Mouse (Mus musculus): ENCODE data around the gene Gse1.

The Gse1 gene

DNA sequence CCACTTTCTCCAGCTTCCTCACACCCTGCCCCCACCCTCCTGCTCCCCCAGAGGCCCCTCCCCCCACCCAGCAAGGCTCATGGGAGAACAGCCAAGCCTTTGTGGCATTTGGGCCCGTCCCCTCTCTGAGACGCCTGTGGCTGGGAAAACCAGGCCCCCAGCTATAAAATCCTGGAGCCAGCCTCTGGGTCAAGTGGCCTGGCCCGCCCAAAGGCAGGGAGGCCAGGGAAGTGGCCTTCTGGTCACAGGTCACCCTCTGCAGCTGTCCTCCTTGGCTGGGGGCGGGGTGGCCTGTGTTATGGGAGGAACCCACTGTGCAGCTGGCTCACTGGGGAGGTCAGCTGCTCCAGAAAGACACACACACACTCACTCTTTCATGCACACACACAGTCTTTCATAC lies 37.2 kb downstream of the Gse1 start:
- intact Hi-C loops (cut with DNase I), result loop anchor here (5.0 kb wide), 1 partner anchor 33 kb away; no protein-coding TSS in a partner anchor

DNA sequence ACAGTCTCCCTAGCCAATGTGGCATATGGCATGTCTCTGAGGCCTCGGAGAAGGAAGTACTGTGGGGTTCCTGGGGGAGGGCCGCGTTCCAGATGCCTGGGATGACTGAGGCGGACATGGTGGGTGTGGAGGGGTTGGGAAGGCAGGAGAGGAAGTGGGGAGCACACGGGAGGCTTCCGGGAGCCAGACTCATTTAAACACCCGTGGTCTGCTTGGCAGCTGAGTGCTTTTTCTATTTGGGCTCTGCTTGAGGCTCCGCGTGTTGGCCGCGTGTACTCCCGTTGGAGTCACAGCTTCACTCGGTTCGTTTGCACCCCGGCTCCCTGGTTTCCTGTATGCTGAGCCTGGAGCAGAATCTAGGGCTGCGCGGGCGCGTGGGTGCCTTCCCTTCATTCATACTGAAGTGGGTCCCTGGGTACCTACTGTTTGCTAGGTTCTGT lies 40.3 kb downstream of the Gse1 start:
- intact Hi-C loops (cut with DNase I), result loop anchor here (5.0 kb wide), 1 partner anchor 36 kb away; no protein-coding TSS in a partner anchor

DNA sequence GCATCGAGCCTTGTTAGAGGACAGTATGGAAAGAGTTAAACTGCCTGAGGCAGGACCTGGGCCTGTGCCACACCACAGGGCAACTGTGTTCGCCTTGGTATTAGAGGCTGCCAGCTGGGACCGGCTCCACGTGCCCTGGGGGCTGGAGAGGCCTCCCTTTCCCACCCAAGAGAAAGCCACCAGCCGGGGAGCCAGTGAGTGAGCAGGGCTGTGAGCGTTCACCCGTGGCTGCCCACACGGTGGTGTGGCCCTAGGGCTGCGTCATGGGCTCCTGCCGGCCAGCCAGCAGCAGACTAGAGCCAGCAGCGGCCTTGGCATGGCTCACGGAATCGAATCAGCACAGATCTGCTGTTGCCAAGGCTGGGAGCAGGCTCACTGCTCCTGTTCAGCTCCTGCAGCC lies 42.2 kb downstream of the Gse1 start:
- intact Hi-C loops (cut with DNase I), result no loop called here

DNA sequence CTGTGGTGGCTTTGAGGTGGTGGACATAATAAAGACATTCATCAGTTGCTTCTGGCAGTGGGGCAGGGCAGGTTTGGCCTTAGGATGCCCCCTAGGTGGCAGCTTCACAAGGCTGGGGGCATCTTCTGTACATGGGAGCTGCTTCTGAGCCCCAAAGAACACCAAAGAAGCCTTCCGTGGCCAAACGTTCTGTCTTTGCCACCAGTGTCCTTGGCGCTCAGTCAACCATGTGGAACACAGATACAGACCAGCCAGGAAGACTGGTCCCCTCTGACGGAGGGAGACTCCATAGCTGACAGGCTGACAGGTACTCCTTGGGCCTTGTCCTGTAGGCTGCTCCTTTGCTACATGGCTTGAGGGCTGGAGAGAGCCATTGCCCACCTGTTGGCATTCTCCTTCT lies 45.2 kb downstream of the Gse1 start:
- intact Hi-C loops (cut with DNase I), result no loop called here

GRCm38 (mm10) chr8:120276051-120276890 lies 48.0 kb downstream of the Gse1 start:
- intact Hi-C loops (cut with DNase I), result no loop called here

DNA sequence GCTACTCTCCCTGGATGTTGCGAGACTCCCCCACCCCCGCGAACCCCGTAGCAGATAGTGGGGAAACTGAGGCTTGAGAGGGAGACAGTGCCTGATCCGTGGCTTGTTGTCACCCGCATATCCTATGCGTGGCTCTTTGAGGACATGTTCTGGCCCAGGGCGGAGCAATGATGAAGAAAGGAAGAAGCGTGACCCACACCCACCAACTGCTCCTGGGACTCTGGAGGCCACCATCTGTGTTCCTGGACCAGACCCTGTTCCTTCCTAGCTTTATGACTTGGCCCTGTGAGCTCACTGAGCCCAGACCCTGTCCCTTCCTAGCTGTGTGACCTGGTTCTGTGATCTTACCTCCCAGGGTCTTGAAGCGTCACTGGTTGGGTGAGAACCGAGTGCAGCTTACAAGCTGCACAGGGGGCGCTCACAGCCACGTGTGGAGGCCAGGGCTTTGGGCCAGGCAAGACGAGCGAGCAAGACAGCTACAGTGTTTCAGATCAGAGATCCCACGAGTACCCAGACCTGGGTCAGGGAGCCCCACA lies 48.7 kb downstream of the Gse1 start:
- intact Hi-C loops (cut with DNase I), result no loop called here

DNA sequence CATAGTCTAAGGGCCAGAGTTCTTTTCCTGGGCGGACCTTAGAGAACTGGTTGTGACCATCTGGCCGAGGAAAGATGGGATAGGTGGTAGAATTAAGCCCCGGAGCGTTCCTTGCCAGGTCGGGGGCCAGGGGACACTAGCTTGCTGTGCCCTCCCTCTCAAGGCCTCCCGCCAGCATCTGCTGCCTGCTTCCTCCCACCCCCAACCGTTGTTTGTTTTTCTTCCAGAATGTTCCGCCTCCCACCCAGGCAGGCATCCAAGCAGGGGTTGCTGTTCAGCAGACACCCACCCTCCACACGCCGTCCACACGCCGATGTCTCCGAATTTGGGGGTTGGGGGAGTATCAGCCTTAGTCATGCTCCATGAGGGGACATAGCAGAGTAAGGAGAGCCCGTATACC lies 49.8 kb downstream of the Gse1 start:
- intact Hi-C loops (cut with DNase I), result no loop called here

GRCm38 (mm10) chr8:120279418-120279817 lies 51.2 kb downstream of the Gse1 start:
- intact Hi-C loops (cut with DNase I), result no loop called here

DNA sequence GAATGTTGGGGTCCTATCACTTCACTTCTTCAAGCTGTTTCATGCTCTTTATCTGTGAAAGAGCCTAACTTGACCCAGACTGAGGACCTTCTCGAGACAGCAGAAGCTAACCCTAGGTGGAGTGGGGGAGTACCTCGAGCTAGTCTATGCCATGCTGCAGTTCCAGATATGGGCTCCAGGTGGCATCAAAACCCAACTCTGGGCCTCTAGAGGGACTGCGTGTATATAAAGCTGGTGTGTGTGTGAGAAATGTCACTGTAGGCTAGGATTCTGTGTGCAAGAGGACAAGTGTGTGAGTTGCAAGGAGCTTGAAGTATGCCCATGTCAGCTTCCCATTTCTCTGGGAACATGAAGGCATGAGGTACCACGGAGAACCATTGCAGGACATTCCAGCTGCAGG lies 53.2 kb downstream of the Gse1 start:
- intact Hi-C loops (cut with DNase I), result loop anchor here (5.0 kb wide), 2 partner anchors 36 to 104 kb away; partner anchors contain the start of gene Fam92b

- intact Hi-C loops (cut with DNase I), result loop anchor here (5.0 kb wide), 2 partner anchors 35 to 105 kb away; partner anchors contain the start of gene Fam92b
Observed at GRCm38 (mm10) chr8:120282465-120282864, 54.2 kb downstream of the Gse1 start.

- intact Hi-C loops (cut with DNase I), result loop anchor here (5.0 kb wide), 2 partner anchors 33 to 107 kb away; partner anchors contain the start of gene Fam92b
Observed at GRCm38 (mm10) chr8:120284265-120284664, 56.0 kb downstream of the Gse1 start.

- intact Hi-C loops (cut with DNase I), result no loop called here
Observed at GRCm38 (mm10) chr8:120285033-120285432, 56.8 kb downstream of the Gse1 start.

- intact Hi-C loops (cut with DNase I), result no loop called here
Observed at GRCm38 (mm10) chr8:120285878-120286277, 57.6 kb downstream of the Gse1 start.

GRCm38 (mm10) chr8:120288122-120288908 lies 60.1 kb downstream of the Gse1 start:
- intact Hi-C loops (cut with DNase I), result no loop called here

DNA sequence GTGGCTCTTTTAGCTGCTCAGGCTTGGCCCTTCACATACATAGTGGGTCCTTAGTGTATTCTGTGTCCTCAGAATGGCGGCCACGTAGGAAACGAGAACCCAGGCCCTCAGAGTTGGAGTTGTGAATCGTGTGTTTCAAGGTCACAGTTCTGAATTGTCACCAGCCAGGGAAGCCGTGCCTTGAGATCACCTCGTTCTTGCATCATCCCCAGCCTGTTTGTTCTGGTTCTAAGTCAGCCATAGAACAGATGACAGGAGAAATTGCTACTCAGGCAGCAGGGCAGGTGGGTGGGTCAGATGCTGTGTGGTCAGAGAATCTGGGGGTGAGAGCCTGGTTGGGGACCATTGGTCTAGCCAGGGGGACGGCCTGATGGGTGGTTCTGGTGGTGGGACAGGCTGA lies 60.9 kb downstream of the Gse1 start:
- intact Hi-C loops (cut with DNase I), result no loop called here

DNA sequence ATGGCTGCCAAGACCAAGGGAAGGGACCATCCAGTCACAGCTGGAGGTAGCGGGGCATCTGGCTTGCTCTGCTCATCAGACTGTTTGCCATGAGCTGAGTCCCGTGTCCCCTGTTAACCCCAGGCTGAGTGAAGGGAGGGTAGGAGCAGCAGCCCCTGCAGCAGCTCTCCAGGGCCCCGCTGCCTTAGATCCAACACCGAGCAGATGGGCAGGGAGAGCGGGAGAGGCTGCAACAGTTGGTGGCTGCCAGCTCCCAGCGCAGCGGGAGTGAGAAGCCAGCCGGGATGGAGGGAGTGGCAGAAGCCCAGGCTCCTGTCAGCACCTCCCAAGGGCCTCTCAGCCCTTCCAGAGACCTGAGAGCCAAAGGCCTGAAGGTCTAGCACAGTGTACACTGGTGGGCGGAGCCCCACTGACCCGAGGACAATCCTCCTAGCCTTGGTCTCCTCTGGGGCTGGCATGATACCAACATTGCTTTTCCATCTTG lies 61.5 kb downstream of the Gse1 start:
- intact Hi-C loops (cut with DNase I), result no loop called here

DNA sequence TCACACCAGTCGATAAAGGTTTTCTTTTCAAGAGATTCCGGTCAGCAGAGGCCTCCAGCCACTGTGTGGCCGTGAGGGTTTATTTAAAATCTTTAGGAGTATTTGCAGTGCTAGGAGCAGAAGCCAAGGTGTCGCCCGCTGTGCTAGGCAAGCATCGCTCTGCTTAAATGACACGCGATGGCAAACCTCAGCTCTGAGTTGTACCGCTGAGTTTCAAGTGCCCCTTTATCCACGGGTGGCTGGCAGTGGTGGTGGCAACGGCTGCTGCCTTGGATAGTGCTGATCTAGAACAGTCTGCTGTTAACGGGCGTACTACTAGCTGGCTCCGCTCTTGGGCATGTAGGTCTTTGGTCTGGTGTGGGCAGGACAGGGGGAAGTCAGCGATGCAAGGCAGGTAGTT lies 62.4 kb downstream of the Gse1 start:
- intact Hi-C loops (cut with DNase I), result no loop called here

DNA sequence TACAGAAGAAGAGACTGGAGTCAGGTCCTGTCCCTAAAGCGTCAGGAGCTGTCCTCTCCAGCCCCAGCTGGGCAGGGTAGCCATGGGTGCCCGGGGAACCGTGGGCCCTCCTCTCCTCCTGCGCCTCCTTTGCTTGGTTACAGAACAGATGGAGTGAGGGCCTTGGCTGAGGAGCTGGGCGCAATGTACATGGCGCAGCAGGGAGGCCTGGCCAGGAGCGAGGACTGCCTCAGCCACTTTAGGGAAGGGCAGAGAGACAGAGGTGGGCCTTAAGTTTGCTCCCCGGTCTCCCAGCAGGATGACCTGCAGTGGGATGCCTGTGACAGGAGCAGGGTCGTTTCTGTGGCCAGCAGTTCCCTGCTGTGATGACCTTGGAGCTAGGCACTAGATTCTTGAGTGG lies 63.4 kb downstream of the Gse1 start:
- intact Hi-C loops (cut with DNase I), result no loop called here

- intact Hi-C loops (cut with DNase I), result no loop called here
Observed at GRCm38 (mm10) chr8:120292316-120293107, 64.3 kb downstream of the Gse1 start.

DNA sequence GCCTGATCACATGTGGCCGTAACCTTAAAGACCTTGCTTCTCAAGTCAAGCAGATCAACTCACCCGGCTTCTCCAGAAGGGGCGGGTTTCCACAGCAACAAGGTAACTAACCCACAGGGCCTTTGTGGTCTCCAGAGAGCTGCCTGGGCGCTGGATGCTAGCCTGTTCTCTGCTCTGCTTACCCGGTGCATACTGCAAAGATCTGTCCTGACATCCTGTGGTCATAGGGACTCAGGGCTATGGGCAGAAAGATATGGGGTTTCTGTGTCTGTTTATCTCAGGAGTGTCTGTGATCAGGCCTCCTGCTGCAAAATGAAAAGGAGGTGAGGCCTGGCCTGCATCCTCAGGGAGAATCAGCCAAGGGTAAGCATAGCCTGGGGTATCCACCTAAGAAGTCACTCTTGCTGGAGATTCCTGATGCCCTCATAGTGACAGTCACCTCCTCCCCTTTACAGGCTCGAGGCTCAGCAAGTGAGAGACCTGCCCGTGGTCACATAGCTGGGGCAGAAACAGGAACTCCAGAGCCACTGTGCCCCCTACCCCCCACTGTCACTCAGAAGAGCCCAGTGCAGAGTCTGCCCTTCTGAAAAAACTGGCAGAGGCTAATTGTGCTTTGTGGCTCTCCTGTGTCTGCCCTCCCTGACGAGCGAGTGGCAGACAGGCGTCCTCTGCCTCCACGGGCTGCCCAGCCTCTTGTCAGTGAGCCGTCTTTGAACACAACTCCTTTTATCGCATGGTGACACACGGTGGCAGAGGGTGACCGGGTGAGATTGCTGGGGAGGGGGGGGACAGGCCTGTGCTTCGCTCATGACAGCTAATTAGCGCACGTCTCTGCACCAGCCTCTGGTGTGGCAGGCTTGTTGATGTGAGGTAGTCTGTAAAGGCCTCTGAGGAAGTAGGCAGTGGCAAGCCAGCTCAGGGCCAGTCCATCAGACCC lies 65.4 kb downstream of the Gse1 start:
- intact Hi-C loops (cut with DNase I), result no loop called here

Data from adrenal gland (tissue).